Mouse (Mus musculus) kidney, postnatal 36 days (tissue): ENCODE measurements around the gene Ldb3.

Experiments used
- DNase-seq, 2 experiments: peaks; one replicate each; pipeline ENCODE4 v3.0.0; 2021 to 2022; ENCODE audit warnings: mixed read lengths in 2 of 2

The Ldb3 gene

DNA sequence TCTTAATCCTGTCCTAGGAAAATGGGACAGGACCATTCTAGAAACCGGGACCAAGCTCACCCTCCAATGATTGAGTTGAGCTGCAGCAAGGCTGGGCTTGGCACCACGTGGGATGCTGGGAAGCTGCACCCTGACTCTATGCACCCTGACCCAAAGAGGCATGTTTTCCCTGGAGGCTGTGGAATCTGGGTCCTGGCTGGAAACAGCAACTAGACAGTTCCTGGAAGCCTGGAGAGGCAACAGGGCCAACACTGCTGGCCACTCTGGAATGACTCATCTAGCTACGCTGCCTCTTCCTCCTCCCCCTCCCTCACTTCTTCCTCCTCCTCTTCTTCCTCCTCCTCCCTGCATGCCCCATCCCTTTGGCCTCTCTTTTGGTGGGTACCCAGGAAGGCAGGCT is 34.4 kb downstream of the Ldb3 start:
- peak; percentile 40 to 53 for DNase-seq

DNA sequence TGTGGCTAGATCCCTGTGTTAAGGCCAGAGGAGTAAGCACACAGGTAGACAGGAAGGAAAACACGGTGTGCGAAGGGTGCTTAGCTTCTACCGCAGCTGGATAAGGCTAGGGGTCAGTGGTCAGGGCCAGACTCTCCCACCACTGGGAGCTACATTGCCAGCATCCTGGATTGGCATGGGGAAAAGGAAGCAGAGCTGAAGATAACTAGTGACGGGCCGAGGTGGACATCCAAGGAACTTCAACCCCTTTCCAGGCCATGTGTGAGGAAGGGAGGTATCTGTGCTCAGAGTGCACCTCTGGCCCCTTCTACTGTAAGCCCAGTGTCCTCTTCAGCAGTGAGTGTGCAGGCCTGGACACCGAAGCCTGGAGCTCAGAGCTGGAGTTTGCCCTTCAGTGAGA is 35.0 kb downstream of the Ldb3 start:
- DNase-seq = no peak

DNA sequence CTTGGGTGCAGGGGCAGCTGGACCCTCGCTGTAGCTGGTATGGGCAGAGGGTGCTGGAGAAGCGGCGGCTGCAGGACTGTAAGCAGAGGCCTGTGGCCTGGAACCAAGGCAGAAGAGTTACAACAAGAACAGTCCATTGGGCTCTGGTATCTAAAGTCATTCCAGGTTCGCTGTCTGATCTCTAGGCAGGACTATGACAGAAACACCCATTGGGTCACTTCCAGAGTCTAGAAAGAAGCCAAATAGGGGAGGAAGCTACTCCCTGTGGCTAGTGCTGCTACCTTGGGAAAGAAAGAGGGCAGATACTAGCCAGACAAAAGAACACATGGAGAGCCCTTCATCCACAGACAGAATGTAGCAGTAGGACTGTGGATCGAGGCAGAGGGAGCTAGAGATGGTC is 36.3 kb downstream of the Ldb3 start:
- no peak for DNase-seq

DNA sequence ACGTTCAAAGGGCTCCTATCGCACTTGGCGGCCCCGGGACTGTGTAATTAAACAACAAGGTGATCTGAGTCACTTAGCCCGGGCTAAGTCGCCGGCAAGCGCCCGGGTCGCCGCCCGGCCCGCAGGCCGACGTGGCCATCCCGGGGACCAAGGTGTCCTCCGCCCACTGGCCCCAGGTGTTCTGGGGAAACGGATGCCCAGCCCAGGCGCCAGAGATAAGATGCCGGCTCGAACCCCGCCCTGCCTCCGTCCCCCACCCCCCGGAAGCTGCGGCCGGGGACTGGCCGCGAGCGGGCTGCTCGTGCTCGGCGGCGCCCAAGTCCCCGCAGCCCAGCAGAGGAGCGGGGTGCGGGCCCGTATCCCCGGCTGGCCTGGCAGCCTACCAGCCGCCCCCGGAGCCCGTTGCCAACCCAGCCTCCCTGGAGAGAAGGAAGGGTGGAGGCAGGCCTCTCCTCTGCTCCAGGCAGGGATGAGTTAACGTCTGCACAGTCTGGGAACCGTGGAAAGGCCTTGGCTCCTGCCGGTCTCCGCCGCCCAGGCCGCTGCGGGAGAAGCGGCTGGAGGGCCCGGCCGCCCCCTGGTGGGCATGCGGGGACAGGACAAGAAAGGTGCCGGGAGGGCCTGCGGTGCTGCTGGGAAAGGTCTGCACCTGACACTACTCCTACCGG is 39.3 kb downstream of the Ldb3 start:
- DNase-seq = peak; percentile 82 to 90

DNA sequence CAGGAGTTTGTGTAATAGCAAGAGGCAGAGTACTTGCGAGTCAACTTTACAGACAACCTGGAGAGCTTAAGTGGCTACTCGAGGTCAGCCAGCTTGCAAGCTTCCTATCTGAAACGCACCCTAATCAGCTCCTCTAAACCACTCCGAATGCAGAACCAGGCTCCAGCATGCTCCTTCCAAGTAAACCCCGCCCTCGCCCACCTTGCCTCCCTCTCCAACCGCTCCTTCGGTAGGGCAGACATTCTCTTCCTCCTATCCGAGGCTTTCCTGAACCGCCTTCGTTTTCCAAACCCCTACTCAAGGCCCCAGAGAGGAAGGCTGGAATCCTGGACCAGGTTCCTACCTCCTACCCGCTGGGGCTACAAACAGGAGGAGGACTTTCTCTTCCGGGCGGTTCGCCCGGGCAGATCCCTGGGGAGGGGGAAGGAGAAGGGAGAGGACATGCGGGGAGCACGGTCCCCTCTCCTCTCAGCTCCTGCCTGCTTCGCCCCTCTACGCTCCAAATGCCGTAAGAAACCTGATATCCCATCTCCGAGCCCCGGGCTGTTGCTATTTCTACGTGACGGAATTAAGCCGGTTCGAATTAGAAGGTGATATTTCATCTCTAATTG is 40.0 kb downstream of the Ldb3 start:
- peak; percentile 28 to 56 for DNase-seq

DNA sequence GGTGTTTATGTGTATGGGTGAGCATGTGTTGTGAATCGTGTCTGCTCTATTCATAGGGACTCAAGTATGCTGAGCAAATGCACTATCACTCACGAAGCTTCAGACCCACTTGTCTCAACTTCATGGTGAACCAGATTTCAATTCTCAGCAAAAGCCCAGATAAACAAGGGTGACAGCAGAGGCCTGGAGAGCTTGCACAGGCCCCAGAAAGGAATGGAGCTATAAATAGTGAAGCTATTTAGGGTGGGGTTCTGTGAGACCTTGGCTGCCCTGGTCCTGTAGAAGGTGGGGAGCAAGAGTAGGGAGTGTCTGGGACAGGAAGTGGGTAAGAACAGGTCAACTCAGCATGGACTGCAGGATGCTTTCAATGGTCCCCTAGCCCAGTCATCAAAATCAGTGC is 43.9 kb downstream of the Ldb3 start:
- DNase-seq = no peak

DNA sequence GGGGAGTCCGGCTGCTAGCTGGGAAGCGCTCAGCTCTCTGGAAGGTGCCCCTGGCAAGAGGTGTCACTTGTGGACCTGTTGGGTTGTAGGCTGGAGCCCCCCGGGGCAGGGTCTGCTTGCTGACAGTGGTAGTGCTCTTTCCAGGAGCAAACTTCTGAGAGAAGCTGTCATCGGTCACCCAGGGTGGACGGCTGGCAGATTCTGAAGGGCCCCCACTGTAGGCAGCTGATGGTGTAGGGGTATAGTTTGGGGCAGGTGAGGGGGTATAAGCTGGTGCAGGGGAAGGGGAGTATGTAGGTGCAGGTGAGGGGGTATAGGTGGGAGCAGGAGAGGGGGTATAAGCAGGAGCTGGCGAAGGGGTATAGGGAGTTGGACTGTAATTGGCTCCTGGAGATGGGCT is 44.5 kb downstream of the Ldb3 start:
- no peak for DNase-seq

DNA sequence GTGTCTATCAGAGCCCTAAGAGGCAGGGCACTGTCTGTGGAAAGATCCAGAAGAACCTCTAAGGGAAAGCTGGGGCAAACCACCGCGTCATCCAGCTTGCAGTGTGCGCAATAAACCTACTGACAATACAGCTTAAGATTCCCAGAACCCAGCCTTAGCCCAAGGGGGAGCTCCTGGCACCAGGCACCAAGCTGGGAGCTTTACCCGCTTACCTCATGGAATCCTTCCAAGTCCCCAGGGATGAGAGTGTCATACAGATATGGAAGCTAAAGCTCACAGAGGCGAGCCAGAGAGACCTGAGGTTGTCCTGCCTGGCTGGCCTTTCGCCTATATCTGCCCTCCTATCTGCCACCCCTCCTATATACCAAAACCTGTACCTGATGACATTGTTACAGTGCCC is 44.9 kb downstream of the Ldb3 start:
- no peak for DNase-seq

DNA sequence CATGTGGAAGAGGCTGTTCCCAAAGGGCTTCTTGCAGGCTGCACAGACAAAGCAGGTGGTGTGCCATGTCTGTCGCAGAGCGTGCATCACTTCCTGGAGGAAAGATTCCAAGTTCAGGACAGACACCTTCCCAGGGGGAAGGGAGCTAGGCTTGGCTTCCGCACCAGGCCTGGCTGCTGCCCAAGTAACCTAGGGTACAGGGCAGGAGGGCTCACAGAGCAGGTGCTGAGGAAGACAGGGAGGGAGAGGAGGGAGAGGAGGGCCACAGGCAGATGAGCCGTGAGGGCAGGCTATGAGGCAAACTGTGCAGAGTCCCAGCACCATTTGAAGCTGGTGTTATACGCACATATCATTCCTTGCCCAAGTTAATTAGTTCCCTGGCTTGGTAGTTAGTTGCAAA is 46.6 kb downstream of the Ldb3 start:
- DNase-seq = peak; percentile 38 to 61

DNA sequence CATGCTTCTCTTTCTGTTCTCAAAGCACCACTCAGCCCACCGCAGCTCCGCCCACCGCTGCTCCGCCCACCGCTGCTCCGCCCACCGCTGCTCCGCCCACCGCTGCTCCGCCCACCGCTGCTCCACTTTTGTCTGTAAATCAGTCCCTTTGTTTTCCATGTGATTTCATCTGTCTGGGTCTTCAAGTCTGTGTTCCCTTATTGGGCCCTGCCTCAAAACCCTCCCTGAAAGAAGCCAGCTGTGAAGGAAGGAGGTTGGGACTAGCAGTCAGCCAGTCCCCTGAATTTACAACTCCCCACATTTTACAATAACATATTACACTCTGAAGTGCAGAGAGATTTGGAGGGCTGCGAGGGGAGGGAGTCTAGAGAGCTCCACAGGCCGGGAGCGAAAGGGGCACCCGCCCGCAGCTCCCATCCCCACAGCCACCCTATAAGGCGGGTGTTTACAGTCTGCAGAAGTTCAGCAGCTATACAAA is 47.8 kb downstream of the Ldb3 start:
- peak; percentile 49 to 71 for DNase-seq

DNA sequence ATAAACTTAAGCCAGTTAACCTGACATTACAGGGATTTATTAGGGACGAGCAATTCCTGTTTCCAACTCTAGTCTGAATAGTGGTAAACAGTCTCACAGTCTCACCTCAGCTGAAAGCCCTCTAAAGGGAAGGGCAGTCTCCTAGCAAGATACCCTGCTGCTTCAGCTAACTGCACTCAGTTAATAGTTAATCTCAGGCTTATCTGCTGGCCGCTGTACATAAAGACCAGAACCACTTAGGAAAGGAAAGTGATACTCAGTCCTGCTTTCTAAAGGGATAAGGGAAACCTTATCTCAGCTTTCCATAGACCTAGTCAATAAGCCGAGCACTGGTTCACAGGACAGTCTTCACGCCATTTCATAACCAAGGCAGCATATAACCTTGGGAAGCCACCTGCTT is 52.6 kb downstream of the Ldb3 start:
- DNase-seq = no peak

DNA sequence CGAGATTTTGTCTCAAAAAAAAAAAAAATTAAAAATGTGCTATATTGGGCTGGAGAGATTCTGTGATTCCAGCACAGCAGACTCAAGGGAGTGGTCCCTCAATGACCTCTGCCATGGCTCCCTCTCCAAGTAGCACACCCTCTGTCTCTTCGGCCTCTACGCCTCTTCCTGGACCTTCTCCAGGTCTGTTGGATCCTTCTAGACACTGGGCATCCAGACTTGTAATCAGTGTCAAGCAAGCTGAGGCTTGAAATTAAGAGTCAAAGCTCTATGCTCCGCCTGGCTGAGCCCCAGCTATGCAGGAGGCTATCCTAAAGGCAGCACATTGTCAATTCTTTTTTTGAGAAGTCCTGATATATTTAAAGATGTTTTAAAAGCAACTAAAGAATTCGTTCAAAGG is 54.9 kb downstream of the Ldb3 start:
- DNase-seq = no peak

DNA sequence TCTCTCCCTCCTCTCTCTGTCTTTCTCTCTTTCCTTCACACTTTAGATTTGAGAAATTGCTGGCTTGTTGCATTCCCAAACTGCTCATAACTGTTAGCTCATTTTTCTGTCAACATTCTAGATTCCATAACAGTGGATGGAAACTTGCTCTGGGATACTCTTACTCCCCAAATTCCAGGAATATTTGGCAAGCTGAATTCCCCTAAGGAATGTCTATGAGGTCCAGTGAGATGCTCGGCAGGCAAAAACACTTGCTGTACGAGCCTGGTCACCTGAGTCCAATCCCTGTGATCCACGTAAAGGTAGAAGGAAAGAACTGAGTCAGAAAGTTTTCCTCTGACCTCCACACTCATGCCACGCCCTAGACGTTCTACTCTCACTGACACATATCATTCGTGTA is 55.9 kb downstream of the Ldb3 start:
- no peak for DNase-seq

DNA sequence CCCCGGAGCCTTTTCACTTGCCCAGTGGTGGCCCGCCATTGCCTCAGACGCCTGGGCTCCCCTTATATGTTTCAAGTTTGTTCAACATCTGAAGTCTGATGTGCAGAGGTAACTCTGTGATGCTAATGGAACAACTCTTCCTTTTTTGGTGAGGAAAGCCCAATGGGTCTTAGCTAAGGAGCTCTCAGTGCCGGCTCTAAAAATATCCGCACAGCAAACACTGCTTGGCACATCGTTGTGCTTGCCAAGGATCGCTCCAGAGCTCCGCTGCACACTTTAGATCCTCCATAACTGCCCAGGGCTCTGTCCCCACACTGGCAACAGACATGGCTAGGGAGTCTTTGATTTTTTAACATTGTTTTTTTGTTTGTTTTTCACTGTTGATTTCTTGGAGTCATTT is 59.7 kb downstream of the Ldb3 start:
- DNase-seq = no peak

DNA sequence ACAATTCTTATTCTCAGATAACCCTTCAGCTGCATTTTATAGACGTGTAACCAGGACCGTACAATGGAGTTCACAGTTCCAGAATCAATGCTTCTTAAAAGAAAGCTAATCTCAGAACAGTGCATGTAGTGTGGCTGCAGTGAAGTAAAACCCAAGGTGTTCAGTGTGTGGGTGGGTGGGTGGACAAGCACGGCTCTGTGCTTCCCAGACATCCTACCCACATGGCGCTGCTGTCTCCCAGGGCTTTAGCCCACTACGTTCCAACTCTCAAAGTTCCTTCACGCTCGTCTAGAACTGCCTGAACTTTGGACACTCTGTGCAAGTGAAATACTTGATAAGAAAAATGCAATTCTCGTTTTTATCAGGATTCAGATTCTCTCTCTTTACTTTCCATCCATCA is 65.8 kb downstream of the Ldb3 start, which contains the start of gene 9230112D13Rik:
9230112D13Rik (minus strand) TSS at position 101 of the 400 bp plus-strand sequence.
- DNase-seq = no peak

DNA sequence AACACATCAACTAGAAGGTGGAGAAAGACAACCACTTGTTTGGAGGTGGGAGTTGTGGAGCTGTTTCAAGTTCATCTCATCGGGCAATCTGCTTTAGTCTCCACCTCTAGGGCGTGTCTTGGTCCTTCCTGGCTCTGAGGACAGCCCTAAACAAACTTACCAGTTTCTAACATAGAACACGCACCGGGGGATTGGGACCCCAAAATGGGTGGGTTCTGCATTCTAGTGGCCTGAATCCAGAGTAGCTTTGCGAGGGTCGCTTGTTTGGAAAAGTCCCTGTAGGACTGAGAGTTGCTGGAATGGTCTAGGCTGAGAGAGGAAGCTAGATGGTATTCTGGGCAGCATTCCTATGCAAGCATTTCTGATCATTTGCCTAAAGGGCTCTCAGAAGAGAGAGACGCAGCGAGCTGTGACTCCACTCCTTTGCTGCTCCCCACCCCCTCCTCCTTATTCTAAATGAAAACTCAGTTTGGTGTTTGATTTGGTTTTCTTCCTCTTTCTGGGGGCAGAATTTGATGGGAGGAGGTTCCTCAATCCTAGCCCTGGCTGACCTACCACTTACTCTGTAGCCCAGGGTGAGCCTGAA is 70.4 kb downstream of the Ldb3 start:
- DNase-seq = no peak

DNA sequence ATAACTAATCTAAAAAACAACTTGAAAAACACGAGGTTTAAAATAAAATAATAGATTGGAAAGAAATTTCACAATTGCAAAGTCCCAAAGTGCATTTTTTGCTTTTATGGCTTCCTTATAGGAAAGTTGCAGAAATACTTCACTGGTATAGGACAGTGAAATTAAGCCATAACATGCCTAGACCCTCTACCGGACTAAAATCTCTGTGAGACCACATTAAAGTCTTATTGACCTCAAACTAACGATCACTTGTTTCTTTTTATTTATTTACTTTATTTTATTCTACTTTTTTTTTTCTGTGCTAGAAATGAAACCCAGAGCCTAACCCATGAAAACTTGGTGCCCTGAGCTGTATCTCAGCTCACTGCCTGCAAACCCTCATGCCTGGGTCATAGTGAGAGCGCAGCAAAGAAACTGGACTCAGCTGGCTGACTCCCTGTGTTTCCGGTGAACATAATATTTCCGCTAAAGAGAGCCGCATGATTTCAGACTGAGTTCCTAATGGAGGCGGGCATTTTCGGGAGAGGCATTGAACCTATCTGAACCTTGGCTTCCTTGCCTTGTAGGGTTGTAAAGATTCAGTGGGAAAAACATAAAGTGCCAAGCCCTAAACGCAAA is 71.4 kb downstream of the Ldb3 start:
- DNase-seq = no peak

DNA sequence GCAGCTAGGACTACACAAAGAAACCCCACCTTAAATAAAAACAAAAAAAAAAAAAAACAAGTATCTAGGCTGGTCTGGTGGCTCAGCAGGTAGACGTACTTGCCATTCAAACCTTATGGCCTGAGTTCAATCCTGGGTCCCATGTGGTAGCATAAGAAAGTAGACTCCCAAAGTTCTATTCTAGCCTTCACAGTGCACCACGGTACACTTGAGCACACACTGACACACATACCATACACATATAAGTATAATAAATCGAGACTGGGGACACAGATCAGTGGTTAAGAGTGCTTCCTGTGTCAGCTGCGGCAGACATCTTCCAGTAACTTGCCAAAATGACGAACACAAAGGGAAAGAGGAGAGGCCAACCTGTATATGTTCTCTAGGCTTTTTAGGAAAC is 72.6 kb downstream of the Ldb3 start:
- DNase-seq = no peak

DNA sequence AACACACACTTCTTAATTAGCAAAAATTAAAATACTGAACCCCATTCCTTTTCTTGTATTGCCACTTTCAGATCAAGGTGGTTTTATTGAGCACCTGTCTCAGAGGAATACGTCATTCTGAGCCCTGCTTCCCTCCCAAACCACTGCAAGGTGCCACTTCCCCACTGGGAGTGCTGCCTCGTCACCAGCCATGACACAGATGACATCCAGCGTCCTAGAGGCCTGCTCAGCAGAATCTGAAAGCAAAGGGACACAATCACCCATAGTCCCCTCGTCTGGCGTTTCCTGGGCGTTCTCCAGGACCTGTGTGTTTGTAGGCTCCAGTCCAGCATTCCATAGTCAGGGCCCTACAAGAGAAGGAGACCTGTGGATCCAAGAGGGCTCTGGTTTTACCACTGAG is 74.4 kb downstream of the Ldb3 start:
- DNase-seq = peak; percentile 37 to 46

DNA sequence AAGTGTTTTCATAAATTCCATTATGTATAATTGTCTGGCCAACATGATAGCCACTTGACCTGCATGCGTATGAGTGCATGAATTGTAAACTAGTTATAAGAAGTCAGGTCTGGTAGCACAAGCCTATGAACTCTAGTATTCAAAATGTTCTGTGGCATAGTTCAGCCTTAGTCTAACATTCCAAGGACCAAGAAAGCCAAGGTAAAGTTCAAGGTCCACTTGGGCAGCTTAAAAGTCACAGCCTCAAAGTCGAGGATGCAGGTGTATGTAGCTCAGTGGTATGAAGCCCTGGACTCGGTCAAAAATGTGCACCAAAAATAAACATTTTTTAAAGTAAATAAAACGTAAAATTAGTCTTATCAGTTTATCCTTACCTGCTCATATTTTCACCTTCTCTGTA is 75.9 kb downstream of the Ldb3 start:
- peak in 1 of 2 experiments; percentile 27 for DNase-seq

DNA sequence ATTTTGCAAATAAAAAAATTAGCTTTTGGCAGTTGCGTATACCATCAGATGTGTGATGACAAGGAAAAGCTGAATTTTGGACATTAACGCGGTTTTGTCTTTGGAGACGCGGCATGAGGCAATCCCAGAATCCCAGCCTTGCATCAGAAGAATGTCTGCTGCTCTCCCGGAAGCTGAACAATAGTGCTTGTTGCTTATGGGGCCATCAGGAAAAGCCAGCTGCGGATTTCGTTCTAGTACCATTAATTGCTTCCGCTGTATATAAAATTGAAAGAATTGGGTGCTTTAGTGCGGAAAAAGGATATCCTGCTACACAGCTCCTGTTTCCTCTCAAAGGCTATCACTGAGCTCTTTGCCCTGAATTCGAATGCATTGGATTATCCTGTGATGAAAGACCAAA is 76.6 kb downstream of the Ldb3 start:
- no peak for DNase-seq

DNA sequence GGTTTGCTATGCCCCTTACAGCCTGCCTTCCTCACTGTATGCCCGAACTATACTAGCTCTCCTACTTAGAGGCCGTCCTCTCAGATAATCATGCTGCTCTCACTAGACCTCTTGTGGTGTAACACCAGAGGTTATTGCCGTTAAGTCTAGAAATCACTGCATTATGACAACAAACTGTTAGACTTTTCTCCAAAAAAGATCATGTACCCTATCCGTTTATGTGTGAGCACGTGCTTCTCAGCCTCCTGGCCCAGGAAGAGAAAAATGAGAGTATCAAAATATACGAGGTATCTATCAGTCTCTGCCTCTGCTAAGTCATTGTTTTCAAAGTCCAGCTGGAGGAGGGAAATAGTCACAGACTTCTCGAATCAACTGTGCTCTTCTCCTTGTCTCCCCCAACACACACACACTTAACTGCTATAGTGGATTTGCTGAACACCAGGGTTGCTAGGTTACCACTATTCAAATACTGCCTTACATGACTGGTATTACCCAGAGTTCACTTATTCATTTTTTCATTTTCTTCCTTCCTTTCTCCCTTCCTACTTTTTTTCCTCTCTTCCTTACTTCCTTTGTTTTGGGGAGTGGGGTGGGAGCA is 79.5 kb downstream of the Ldb3 start:
- no peak for DNase-seq

DNA sequence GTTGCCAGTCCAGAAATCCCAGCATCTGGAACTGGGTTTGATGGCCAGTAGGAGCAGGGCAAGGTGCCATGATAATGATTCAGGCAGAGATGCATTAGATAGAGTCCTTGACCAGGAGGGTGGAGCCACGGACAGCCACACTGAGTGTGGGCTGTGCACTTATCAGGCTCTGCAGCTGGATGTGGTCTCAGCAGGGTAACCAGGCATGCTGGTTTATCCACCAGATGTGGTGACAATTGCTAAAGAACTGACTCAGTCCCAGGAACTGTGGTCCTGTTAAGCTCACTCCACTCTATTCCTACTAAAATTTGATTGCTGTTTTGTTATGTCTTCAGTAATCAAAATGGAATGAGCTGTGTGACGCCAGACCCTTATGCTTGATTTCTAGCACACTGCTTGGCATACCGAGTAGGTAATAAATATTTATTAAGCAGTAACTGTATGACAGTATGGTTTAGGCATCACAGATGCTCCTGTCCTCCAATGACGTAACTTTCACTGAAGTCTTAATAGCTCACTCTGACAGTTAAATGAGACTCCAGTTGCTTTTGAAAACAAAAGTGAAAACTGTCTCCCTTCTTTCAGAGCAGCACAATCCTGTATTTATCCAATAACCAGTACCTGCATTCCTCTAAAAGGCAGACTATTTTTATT is 80.2 kb downstream of the Ldb3 start:
- DNase-seq = no peak
